ENCODE assay signal across 18 mouse cellular contexts in genomic region chr6:128061342-128061741, GRCm38 (mm10).
"Had no signal": no experiment of that assay in that cellular context is flagged by ENCODE, and none has a peak within 500 bp of the region (broad histone marks: within the 10 kb centered on the region; RNA-seq: fewer than 3 reads in every experiment).

No protein-coding gene starts in this region.

- H3K36me3 ChIP-seq: midbrain, embryonic 12.5 days; neural tube, embryonic 13.5 days; neural tube, embryonic 15.5 days had no signal

- H3K27me3 ChIP-seq: midbrain, embryonic 12.5 days; neural tube, embryonic 13.5 days; neural tube, embryonic 15.5 days had no signal

- H3K9me3 ChIP-seq: midbrain, embryonic 10.5 days; midbrain, embryonic 12.5 days; neural tube, embryonic 13.5 days; neural tube, embryonic 15.5 days had no signal

- DNase-seq: lung, adult 18-20 months; lung, embryonic 14.5 days; lung, postnatal 10 days; lung, postnatal 4 days; midbrain, embryonic 14.5 days; retina, postnatal 1 day; right cerebral cortex, adult 18-20 months; right cerebral cortex, postnatal 25 days; right cerebral cortex, postnatal 4 days; spleen, adult 18-20 months; thymus, adult 18-20 months; thymus, postnatal 14 days; thymus, postnatal 36 days had no signal

- H3K4me3 ChIP-seq: midbrain, embryonic 10.5 days; midbrain, embryonic 12.5 days; myocyte; neural tube, embryonic 13.5 days; neural tube, embryonic 15.5 days had no signal

- H3K27ac ChIP-seq: midbrain, embryonic 10.5 days; midbrain, embryonic 12.5 days; neural tube, embryonic 13.5 days; neural tube, embryonic 15.5 days had no signal
